Mouse (Mus musculus): Measurements from ENCODE around the gene Trim9.

Gene Trim9

GRCm38 (mm10) chr12:70266494-70266931 lies 80.9 kb downstream of the Trim9 start:
- no peak for ATAC-seq (ENCODE audit: insufficient number of reproducible peaks, low FRiP score, low TSS enrichment)

GRCm38 (mm10) chr12:70263721-70264120 lies 83.7 kb downstream of the Trim9 start:
- no peak for ATAC-seq (ENCODE audit: insufficient number of reproducible peaks, low FRiP score, low TSS enrichment)

GRCm38 (mm10) chr12:70262271-70262953 lies 85.0 kb downstream of the Trim9 start:
- ATAC-seq (ENCODE audit: insufficient number of reproducible peaks, low FRiP score, low TSS enrichment), result no peak

GRCm38 (mm10) chr12:70251210-70251884 lies 96.1 kb downstream of the Trim9 start:
- no peak for ATAC-seq (ENCODE audit: insufficient number of reproducible peaks, low FRiP score, low TSS enrichment)

GRCm38 (mm10) chr12:70249616-70250157 lies 97.7 kb downstream of the Trim9 start:
- ATAC-seq (ENCODE audit: insufficient number of reproducible peaks, low FRiP score, low TSS enrichment), result no peak

- no peak for ATAC-seq (ENCODE audit: insufficient number of reproducible peaks, low FRiP score, low TSS enrichment)
Measured at GRCm38 (mm10) chr12:70247683-70248474, 99.5 kb downstream of the Trim9 start.

GRCm38 (mm10) chr12:70242550-70242949 lies 104.9 kb downstream of the Trim9 start:
- no peak for ATAC-seq (ENCODE audit: insufficient number of reproducible peaks, low FRiP score, low TSS enrichment)

- no peak for ATAC-seq (ENCODE audit: insufficient number of reproducible peaks, low FRiP score, low TSS enrichment)
Measured at GRCm38 (mm10) chr12:70239741-70240140, 107.7 kb downstream of the Trim9 start.

- ATAC-seq (ENCODE audit: insufficient number of reproducible peaks, low FRiP score, low TSS enrichment), result no peak
Measured at GRCm38 (mm10) chr12:70238604-70239003, 108.8 kb downstream of the Trim9 start.

GRCm38 (mm10) chr12:70234938-70235484 lies 112.4 kb downstream of the Trim9 start:
- peak; percentile 64; the same call in 1 of the 2 replicates for ATAC-seq (ENCODE audit: insufficient number of reproducible peaks, low FRiP score, low TSS enrichment)

- peak; percentile 78 for ATAC-seq (ENCODE audit: insufficient number of reproducible peaks, low FRiP score, low TSS enrichment)
Measured at GRCm38 (mm10) chr12:70234411-70234810, 113.0 kb downstream of the Trim9 start.

- no peak for ATAC-seq (ENCODE audit: insufficient number of reproducible peaks, low FRiP score, low TSS enrichment)
Measured at GRCm38 (mm10) chr12:70233637-70234315, 113.6 kb downstream of the Trim9 start.

- no peak for ATAC-seq (ENCODE audit: insufficient number of reproducible peaks, low FRiP score, low TSS enrichment)
Measured at GRCm38 (mm10) chr12:70232020-70232544, 115.3 kb downstream of the Trim9 start.

- no peak for ATAC-seq (ENCODE audit: insufficient number of reproducible peaks, low FRiP score, low TSS enrichment)
Measured at GRCm38 (mm10) chr12:70231294-70231693, 116.1 kb downstream of the Trim9 start, which contains the start of gene Pygl. Gene Pygl, minus strand, starts transcription at chr12:70231488.

- ATAC-seq (ENCODE audit: insufficient number of reproducible peaks, low FRiP score, low TSS enrichment), result no peak
Measured at GRCm38 (mm10) chr12:70228155-70228554, 119.3 kb downstream of the Trim9 start.

- no peak for ATAC-seq (ENCODE audit: insufficient number of reproducible peaks, low FRiP score, low TSS enrichment)
Measured at GRCm38 (mm10) chr12:70227121-70227932, 120.1 kb downstream of the Trim9 start.

GRCm38 (mm10) chr12:70226655-70227054 lies 120.8 kb downstream of the Trim9 start:
- no peak for ATAC-seq (ENCODE audit: insufficient number of reproducible peaks, low FRiP score, low TSS enrichment)

- ATAC-seq (ENCODE audit: insufficient number of reproducible peaks, low FRiP score, low TSS enrichment), result no peak
Measured at GRCm38 (mm10) chr12:70223331-70223730, 124.1 kb downstream of the Trim9 start.

GRCm38 (mm10) chr12:70221425-70221824 lies 126.0 kb downstream of the Trim9 start:
- no peak for ATAC-seq (ENCODE audit: insufficient number of reproducible peaks, low FRiP score, low TSS enrichment)

Data from cerebellum, adult (tissue).